Comparison of ENCODE assay signal across 8 mouse cellular contexts in genomic region chr2:29620301-29620827, GRCm38 (mm10). TPM values are rescaled to one million over a fixed set of nuclear protein-coding genes. Genes with fewer than 3 reads are reported as not detected.
A peak's percentile ranks its signal among the peaks of the same experiment; 100 is the strongest.
DNase-seq lines count a peak whose midpoint lies in the region; ATAC-seq and TF ChIP-seq lines count a peak whose summit lies in the region.

No protein-coding gene starts in this region.

- H3K4me1 ChIP-seq in heart, embryonic 15.5 days (replicated peaks) = peaks cover 56% of the 10 kb centered on the region
- peaks cover 51% of the 10 kb centered on the region for H3K4me1 ChIP-seq in liver, postnatal 0 days (ENCODE audit: insufficient read depth)

- H3K27me3 ChIP-seq in heart, embryonic 15.5 days = no peaks in the 10 kb centered on the region
- H3K27me3 ChIP-seq in liver, postnatal 0 days (ENCODE audit: insufficient read depth, low read length) = no peaks in the 10 kb centered on the region

- H3K4me2 ChIP-seq in heart, embryonic 15.5 days = peak overlapping the region; percentile 85
- peak overlapping the region; percentile 90 for H3K4me2 ChIP-seq in liver, postnatal 0 days (ENCODE audit: low read depth, low read length)

- no peak for TF ChIP-seq CTCF in liver, postnatal 0 days (IDR thresholded peaks at IDR 0.05; ENCODE audit: low read depth)

- intact Hi-C loops in gastrocnemius, postnatal 14 days (cut with DNase I; ENCODE audit: low total_unique reads) = no loop called here

- H3K27ac ChIP-seq in heart, embryonic 15.5 days = peak overlapping the region; percentile 86
- peak overlapping the region; percentile 86 for H3K27ac ChIP-seq in liver, postnatal 0 days (ENCODE audit: low read depth)

- peak overlapping the region; percentile 95 for H3K9ac ChIP-seq in heart, embryonic 15.5 days
- H3K9ac ChIP-seq in liver, postnatal 0 days (replicated peaks) = peak overlapping the region; percentile 90

- H3K36me3 ChIP-seq in heart, embryonic 15.5 days = no peaks in the 10 kb centered on the region
- no peaks in the 10 kb centered on the region for H3K36me3 ChIP-seq in liver, postnatal 0 days (replicated peaks; ENCODE audit: insufficient read depth, low read length)

- ATAC-seq in cerebellum, adult (ENCODE audit: insufficient number of reproducible peaks, low FRiP score, low TSS enrichment) = no peak
- no peak for ATAC-seq in heart, embryonic 15.5 days (replicated peaks; ENCODE audit: insufficient number of reproducible peaks, insufficient read depth, low FRiP score, low read depth)
- 0 out of 2 replicates have a peak, but pooled peaks have one; percentile 0 for ATAC-seq in liver, postnatal 0 days

- peak overlapping the region; percentile 90 for H3K4me3 ChIP-seq in heart, embryonic 15.5 days
- peak overlapping the region; percentile 83 for H3K4me3 ChIP-seq in liver, postnatal 0 days (ENCODE audit: low read depth, low read length)

- 3% methylated on average over 15 of the region's 15 CpGs for WGBS in heart, embryonic 15.5 days
- 6% methylated on average over 15 of the region's 15 CpGs for WGBS in liver, postnatal 0 days (ENCODE audit: insufficient replicate concordance)

- H3K9me3 ChIP-seq in heart, embryonic 15.5 days (replicated peaks) = no peaks in the 10 kb centered on the region
- H3K9me3 ChIP-seq in liver, postnatal 0 days (ENCODE audit: low read length) = no peaks in the 10 kb centered on the region

- DNase-seq in cerebellum, postnatal 10 days = peak; percentile 51 to 52
- DNase-seq in right cerebral cortex, postnatal 4 days = peak; percentile 41
- no peak for DNase-seq in right cerebral cortex, adult 18-20 months
- peak; percentile 35 for DNase-seq in liver, postnatal 0 days
- DNase-seq in urinary bladder, postnatal 25 days (ENCODE audit: low spot score) = no peak
- no peak for DNase-seq in gastrocnemius, postnatal 14 days

- TF ChIP-seq EP300 in liver, postnatal 0 days (IDR thresholded peaks at IDR 0.05; ENCODE audit: low read depth) = no peak

RNA-seq across cellular contexts. Expression of gene Rapgef1, which starts 0.8 kb away (rescaled TPM):
- polyA plus RNA-seq in heart, embryonic 15.5 days (2015; fragmentation: Nextera tagmentation; extraction: Ambion mirVana) = 11.6 and 15.5 TPM in 2 replicates
- polyA plus RNA-seq in liver, postnatal 0 days (2015; fragmentation: Nextera tagmentation; extraction: Ambion mirVana) = 4.8 and 5.1 TPM in 2 replicates
- total RNA-seq in gastrocnemius, postnatal 14 days (2021) = 10 to 100 TPM; 75.7 to 81.9 TPM

Comparison
In these comparisons a context has a peak if more than half of its experiments do, and no peak if none do; other contexts are left out.
1. DNase-seq: peak in cerebellum, postnatal 10 days (2 of 2), right cerebral cortex, postnatal 4 days (single experiment) and liver, postnatal 0 days (single experiment); none in right cerebral cortex, adult 18-20 months (single experiment), urinary bladder, postnatal 25 days (single experiment) and gastrocnemius, postnatal 14 days (single experiment).